Mouse (Mus musculus) bone marrow macrophage, adult 2 months (primary cell): Measurements from ENCODE around the gene Slc5a4b.

Experiments used
- CTCF ChIP-seq: IDR thresholded peaks from 2 replicates; pipeline ENCODE4 v1.5.1; 2012; ENCODE audit warnings: low read depth, mild to moderate bottlenecking, low read length, moderate library complexity
- POLR2A ChIP-seq: IDR thresholded peaks from 2 replicates; pipeline ENCODE4 v1.6.1; 2012; ENCODE audit warnings: mild to moderate bottlenecking, low read depth, low read length, borderline replicate concordance

DNA sequence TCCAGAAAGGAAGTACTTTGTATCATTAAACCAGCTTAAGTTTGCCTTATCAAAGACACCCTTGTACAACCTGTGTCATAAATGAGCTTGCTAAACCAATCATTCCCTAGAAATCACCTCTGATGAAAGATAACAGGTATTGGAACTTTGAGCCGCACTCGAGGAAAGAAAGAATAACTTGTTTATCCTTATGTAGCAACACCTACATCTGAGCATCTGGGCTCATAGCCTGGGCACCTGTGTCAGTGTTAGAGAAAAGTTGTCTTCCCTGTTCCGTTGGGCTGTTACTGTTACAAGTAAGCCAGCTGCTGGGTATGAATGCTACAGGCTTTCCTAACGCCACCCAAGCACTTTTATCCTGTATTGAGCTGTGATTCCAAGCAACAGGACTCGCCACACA lies 46.8 kb upstream of the Slc5a4b start:
- TF ChIP-seq CTCF: no peak
- no peak for TF ChIP-seq POLR2A
